Mouse (Mus musculus) bone marrow, adult 2 months (tissue): ENCODE results near the gene 1700022I11Rik.

Experiments used
- CTCF ChIP-seq: fragments of 200-500 bp; IDR thresholded peaks from 2 replicates; pipeline ENCODE4 v1.5.1; 2011; ENCODE audit warnings: low read length, control low read depth; ENCODE audit not compliant: control insufficient read depth, insufficient read depth
- POLR2A ChIP-seq: fragments of 200-500 bp; IDR thresholded peaks from 2 replicates; pipeline ENCODE4 v1.6.1; 2011; ENCODE audit warnings: low read depth, mild to moderate bottlenecking, control low read depth, low read length, borderline replicate concordance; ENCODE audit not compliant: control insufficient read depth

DNA sequence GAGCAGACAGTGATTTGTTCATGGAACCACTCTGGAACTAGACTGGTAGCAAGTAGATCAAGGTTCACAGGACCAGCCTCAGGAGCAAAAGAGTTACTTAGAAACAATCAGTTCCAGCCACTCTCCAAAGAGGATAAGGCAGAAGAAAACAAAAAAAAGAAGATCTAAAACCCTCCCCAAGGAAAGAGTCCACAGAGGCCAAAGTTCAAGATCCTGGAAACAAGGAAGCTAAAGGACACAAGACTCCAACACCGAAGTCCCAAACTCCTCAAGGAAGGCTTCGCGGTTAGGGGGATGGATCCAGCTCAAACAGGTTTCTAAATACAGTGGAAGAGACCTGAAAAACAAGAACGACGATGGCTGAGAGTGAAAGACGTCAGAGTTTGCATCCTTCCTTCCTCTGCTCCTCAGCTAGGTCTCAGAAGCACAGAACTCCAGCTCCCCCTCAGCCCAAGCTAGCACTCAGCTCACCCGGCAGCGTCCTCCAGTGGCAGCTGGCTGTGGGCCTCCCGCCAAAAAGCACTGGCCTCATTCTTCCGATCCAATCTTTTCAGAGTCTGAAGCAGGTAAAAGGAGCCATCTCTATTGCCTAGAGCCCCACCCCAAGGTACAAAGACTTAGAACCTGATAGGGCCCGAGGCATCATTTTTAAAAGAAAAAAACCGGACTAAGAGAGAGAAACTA lies 33.5 kb downstream of the 1700022I11Rik start:
- TF ChIP-seq CTCF (no peak), POLR2A (no peak)
